Mouse (Mus musculus): ENCODE results near the gene Nav2.

Gene Nav2

DNA sequence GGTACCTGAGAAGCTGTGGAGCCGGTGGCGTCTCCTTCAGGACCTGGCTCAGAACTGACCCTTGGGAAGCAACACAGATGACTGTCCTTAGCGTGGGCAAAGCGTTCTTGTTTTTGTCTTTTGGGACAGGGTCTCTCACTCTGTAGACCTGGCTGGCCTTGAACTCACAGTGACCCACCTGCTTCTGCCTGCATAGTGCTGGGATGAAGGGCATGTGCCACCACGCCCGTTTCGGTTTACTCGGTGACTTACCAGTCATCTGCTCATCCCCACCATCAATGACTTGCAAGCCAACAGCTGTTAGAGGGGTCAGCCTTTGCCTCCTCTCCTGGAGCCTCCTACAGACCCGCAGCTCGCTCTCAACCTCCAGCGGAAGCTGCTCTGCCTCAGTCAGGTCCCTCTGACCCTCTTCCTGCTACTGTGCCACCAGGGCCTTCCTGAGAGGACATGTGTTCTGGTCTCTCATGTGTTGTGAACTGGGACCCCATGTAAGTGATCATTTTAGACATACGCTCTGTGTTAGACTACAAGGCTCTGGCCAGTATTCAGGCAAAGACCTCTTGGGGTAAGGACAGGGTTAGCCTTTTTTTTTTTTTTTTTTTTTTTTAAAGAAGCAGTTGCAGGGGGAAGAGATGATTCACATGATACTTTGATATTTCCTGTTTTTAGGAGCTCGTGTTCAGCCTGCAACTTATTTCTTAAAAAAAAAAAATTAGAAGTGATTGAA lies 342.2 kb downstream of the Nav2 start:
- 61% methylated on average over 13 of the region's 13 CpGs for WGBS

DNA sequence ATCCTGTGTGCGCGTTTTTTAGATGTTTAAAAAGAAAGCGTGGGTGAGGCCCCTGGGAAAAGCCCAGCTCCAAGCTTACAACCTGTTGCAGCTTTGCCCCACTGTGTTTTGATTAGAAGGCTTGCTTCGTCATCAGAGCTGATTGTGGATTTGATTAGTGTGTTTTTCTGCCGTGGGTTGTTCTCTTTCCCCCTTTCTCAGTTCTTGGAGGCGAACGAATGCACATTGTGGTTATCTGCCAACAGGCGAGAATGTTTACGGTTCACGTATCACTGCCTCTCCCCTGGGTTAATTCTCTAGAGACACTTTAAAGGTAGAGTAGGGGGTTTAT lies 342.8 kb downstream of the Nav2 start:
- WGBS: 47% methylated on average over 10 of the region's 10 CpGs

DNA sequence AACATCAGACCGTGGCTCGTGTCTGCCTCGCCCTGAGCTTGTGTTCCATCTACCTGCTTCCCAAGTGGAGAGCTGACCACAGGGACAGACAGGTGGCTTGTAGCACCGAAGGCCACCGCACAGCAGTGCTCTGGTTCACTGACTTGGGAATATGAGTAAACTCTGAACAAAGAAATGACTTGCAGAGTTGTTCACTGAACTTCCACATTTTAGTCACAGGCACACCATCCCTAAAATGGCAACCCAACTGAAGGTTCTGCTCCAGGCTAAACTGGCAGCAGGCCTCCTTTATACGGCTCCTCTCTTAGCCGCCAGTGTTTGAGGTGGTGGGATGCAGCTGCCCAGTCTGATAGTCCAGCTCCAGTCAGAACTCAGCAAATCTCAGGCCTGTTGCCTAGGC lies 343.9 kb downstream of the Nav2 start:
- WGBS: 62% methylated on average over 7 of the region's 7 CpGs

DNA sequence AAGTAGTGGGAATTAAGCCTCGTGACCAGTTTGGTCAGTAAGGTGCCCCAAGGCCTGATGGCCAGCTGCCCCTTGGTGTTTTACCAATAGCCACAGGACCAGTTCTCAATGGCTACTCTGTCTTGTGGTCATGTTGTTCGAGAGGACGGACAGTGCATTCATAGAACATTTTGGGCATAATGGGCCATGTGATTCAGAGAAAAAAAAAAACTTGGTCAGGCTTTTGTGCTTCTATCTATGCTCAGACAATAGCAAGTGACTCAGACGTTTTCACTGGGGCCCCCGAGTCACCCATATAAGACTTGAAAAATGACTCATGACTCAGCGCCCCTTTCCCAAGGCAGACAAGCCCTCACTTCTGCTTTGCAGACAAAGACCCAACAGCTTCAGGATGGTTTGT lies 344.4 kb downstream of the Nav2 start:
- WGBS: 28% methylated on average over 6 of the region's 6 CpGs

DNA sequence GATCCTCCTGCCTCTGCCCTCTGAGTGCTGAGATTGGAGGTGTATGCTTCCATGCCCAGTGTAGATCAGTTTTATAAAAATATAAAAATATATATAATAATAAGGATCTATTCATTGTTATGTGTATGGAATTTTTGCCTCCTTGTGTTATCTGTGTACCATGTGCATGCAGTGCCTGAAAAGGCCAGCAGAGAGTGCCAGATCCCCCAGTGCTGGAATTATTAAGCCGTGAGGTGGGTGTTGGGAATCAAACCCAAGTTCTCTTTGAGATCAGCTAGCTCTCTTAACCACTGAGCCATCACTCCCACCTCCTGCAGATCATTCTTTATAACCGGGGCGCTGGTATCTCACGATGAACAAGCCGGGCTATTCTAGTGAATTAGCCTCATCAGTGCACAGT lies 346.5 kb downstream of the Nav2 start:
- 85% methylated on average over 5 of the region's 5 CpGs for WGBS

DNA sequence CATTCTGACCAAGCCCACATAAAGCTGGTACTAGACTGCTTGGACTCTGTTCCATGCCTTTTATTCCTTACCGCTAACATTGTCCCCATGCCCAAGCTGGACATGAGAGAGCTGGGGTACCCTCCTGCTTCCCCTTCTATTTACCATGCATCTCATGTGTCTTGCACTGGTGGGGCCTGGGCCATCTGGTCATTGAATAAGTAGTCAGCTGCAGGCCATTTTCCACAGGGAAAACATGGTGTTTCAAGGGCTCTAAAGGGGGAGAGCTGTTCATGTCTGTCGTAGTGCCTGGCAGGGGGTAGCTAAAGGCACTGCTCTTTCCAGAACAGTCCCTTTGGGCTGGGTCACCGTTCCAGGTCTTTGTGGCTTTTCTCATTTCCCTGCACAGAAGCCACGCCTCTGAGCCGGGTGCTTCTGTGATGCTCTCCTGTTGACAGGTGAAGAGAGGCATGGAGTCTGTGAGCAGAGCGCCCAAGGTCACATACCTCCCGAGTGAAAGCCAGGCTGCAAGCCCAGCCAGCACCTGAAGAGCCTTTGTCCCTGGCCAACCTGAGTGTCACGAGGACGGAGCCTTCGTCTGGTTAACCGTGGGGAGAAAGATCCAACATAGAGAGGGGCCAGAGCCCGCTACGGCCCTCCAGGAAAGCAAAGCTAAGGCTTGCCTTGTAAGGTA lies 348.9 kb downstream of the Nav2 start:
- 65% methylated on average over 13 of the region's 13 CpGs for WGBS

DNA sequence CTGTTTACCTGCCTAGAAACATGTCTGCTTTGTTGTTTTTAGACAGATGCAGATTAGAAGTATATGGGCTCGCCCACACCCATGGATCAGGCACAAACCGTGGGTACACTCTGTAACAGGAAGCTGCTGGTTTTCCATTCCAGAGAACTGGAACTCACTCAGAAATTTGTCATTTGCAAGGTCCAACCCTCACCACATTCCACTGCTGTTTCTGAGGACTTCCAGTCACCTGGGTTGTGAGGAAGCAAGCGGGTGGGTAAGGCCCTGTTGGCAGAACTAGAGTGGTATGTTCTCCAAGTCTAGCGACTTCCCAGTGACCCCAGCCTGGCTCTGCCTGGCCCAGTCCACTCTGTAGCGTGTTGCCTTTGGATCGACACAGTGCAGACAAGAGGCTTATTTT lies 349.6 kb downstream of the Nav2 start:
- 46% methylated on average over 6 of the region's 6 CpGs for WGBS

DNA sequence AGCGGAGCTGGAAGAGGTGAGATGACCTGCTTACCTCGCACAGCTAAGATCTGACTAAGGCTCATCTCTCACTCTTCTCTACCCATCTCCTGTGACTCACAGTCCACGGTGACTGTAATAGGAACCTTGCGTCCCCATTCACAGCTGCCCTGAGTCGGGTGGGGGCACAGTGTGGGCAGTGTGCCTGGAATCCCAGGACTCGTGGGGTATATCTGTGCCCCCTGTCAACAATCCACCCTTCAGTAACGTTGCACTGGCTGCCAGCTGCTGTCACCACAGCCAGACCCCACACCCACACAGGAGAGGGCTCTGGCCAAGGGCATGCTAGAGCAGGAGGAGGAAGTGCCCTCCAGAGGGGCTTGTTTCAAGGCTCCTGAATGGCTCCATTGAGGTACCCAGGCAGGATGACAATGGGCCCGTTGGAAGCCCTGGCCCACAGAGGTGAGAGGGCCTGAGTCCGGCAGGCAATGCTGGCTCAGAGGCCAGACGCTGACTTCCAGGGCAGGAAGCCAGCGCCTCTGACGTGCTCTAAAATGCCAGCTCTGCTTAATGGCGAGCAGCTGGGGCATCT lies 353.5 kb downstream of the Nav2 start:
- WGBS: 28% methylated on average over 13 of the region's 13 CpGs

DNA sequence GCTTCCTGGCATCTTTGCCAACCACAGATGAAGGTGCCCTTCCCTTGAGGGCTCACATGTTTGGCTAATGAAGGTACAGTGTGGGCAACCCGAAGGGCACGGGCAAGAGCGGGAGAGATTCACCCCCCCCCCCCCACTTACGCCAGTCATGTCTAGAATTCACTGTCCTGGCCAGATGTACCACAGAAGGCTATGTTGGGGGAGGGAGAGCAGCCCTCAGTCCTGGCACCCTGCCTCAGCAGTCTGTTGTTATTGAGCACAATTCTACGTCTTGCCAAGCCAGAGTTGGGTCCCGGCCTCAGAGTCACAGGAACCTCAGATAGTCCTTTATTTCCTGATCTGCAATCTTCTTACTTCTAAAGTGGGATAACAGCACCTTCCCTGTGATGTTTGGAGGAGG lies 357.9 kb downstream of the Nav2 start:
- WGBS: 21% methylated on average over 6 of the region's 6 CpGs

DNA sequence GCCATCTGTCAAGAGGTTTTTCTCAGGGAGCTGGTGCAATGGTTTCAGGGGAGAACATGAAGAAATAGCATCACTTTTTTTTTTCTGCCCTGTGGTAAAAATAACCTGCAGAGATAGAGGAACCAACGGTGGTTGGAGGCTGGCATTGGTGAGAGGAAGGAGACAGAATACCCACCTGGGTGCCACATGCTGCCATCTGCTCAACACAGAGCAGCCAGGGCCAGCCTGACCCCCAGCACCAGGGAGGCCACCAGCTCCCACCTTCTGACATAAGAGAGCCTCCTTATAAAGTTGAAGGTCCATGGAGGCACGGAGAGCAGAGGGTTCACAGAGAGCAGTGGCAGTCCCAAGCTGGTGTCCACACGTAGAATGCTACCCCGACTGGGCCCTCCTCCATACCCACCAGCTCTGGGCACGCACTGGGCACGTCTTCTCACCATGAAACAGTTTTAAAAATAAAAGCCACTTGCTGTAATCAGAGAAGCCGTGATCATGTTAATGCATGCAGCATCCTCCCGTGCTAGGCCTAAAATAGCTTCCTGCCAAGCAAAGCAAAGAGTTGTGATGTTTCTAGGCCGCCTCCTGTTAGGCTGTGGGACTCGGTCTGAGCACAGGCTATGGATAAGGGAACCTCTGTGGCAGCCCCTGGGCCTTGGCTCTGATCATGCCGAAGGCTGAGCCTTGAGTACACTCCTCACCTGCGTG lies 359.3 kb downstream of the Nav2 start:
- 34% methylated on average over 12 of the region's 12 CpGs for WGBS

DNA sequence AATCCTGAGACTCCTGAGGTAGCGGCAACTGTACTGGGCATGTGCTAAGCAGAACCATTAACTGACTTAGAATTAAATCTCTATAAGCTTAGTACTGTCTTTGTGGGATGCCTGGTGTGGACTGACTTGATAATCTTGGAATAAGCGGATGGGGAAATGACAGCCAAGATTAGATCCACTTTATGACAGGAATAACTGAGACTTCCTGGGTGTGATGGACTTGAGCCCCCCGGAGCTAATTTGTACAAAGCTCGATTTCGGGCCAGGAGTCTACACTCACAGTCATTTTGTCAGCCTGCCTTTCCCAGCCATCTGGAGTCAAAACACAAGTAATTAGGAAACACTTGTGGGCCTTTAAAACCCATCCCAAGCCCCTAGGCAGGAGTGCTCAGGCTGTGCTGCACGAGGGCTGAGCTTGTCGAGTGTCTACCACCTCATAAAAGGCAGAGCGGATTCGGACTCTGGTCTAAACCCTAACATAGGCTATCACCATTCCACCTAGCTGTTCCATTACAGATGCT lies 359.9 kb downstream of the Nav2 start:
- 49% methylated on average over 9 of the region's 9 CpGs for WGBS

DNA sequence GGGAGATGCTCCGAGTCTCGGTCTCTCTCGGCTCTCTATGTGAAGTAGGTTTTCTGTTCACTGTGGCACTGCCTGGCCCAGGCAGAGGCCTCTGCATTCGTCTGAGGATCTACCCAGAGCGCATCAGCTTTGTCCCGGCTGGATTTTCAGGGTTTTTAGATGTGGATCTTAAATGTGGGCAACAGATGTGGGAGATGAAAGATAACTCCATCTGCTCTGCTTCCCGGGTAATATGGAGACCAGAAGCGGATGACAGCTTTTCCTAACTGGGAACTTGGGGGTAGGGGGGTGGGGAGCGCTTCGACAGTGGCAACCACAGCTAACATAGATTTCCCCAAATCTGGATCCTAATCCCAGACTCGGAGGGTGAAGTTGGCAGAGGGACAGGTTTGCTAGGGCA lies 362.3 kb downstream of the Nav2 start:
- 45% methylated on average over 11 of the region's 11 CpGs for WGBS

DNA sequence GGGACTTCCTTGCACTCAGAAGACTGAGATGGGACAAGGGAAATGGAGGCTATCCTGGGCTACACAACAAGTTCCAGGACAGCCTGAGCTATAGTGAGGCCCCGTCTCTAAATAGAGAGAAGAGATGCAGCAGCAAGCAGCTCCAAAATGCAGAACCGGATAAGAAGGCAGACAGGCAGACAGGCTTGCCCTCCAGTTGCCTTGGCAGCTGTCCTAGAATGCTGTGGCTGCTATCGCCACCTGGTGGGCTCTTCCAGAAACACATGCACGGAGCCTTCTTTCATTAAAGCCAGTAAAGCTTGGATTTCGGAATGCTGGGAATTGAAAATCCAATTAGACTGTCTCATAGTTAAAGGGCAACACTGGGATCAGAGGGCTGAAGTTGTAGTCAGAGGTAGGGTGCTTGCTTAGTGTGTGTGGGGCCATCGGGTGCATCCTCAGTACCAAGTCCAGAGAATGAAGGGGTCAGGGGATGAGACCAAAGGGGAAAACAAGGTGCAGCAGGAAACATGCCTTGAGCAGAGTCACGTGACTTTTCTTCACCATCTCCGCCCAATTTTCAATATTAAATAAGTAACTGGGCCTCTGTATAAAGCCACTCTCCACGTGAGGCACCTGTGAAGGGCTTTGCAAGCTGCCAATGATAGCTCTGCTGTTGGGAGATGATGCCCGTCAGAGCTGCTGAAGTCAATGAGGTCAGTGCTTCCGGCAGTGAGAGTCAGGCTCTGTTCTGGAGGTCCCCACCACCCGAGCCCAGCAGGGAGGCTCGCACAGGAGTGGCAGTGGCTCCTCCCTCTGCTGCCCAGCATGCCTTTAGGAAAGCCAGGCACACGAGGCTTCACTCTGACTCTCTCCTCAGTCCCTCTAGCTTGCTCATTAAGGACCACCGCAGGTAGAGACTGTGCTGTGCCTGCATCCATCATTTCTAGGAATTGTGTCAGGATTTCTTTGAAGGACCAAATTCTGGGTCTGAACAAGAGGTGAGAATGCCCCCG lies 364.2 kb downstream of the Nav2 start:
- 24% methylated on average over 16 of the region's 16 CpGs for WGBS

DNA sequence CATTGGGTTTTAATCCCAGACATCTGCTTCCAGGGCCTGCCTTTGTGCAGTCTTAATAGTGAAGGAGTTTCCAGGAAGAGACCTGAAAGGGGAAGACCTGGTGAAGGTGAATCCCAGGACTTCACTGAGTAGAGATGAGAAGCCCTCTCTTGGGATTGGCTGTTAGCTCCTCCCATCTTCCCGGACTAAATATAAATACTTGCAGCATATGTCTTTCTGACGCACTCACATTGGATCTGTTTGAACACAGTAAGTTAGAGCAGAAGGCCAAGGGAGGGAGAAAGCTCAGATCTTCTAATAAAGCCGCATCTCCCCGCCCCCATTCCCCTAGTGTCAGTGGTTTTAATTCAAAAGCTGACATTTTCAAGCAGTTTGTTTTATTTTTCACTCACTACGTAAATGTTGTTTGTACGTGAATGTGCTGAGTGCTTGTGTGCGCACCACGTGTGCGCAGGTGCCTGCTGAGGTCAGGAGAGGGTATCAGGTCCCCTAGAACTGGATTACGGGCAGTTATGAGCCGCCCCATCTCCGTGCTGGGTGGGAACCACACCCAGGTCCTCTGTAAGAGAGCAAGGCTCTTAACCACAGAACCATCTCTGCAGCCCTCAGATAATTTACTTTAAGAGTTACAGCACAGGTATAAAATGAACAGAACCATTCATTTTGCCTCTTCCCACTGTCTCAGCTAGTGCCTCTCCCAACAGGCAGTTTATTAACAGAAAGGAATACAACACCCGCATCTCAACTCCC lies 365.6 kb downstream of the Nav2 start:
- 66% methylated on average over 13 of the region's 13 CpGs for WGBS

DNA sequence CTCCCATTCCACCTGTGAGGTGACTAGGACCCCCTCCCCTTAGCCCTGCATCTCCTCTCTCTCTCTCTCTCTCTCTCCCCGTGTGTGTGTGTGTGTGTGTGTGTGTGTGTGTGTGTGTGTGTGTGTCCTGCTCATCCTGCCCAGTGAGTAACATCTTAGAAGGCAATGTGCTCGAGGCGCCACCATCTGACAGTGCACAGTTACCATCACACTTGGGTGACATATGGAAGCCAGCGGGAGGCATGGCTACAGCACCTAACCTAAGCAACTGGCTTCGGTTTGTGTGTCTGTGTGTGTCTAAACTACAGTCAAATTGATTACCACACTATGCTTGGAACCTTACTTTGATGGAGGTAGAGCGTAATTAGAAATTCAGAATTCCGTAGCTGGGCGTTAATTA lies 366.2 kb downstream of the Nav2 start:
- 32% methylated on average over 8 of the region's 8 CpGs for WGBS

DNA sequence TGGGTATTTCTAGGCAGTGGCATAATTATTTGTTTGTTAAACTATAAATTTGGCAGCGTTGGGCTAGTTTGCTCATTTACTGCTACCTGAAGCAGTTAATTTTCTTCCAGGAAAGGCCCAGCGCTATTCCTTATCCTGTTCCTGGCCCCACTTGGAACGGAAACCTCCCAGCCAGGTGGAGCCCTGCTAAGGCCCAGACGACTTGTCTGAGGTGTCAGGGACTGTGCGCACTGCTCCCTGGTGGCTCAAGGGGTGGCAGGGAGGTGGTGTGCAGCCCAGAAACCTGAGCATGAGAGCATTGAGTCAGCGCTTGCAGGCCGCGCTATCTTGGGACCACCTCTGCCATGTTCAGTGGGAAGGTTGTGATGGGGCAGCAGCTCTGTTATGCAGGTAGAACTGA lies 367.6 kb downstream of the Nav2 start:
- 67% methylated on average over 8 of the region's 8 CpGs for WGBS

DNA sequence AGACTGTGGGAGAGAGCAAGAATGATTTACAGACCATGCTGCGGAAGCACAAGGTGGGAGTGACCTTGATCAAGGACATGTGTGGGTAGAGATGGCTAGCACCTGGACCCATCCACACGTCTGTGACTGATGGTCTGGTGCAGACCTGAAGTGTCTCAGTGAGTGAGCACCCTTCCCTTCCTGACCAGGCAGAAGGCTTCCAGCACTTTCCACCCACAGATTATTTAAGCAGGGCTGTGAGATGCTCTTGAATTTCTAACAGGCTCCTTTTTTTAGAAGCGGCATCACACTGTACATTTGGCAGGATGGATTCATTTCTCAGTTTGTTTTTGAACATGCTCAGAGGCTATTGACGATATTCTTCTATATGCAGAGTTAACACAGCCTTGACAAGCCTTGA lies 369.2 kb downstream of the Nav2 start:
- 47% methylated on average over 4 of the region's 4 CpGs for WGBS

DNA sequence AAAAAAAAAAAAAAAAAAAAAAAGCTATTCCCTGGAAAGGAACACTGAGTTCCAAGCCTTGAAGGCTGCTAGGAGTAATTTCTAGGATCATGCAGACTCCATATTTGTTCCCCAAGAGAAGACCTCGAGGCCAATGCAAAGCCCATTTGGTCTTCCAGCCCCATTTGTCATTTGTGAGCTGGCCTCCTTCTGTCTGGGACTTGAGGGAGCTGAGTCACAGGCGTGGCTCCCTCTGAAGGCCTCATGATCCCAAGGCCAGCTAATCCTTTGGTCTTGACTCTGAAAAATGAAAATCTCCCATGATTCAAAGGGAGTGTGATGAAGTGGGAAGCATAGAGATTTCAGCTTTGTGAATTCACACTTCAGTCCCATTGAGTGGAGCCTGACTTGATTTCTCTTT lies 370.0 kb downstream of the Nav2 start:
- WGBS: 58% methylated on average over 2 of the region's 2 CpGs

DNA sequence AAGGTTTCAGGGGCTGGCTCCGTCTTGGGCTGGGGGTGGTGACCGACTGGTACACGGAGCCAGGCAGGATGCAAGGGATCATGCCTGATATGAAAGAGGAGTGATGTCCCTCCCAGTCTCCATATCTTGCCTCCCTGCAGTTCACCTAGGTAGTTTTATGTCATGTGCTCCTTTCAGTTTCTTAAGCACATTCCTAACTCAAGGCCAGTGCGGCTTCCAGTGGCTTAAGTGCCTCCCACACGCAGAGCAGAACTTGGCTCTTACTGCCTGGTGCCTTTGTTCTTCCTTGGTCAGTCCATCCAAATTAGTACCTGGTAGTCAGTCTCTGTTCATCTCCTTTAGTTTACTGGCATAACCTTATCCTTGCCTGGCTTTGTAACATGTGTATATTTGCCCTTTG lies 371.9 kb downstream of the Nav2 start:
- WGBS: 72% methylated on average over 5 of the region's 5 CpGs

DNA sequence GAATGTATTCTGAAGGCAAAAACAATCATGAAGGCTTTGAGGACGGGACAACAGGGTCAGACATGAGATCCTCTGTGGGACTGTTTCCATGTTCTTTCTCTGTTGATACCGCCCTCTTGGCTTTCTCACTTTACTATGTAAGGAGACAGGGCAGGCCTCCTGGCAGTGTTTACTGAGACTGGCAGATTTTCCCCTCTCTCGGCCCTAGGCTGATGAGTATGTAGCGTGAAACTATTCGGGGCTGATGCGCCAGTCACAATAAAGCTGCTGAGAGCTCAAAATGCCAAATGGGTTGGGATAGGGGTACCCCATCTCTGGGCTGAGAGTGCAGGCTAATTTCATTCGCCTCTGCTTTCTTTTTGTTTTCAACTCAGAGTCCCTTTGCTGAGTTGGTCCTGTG lies 373.9 kb downstream of the Nav2 start:
- 52% methylated on average over 7 of the region's 7 CpGs for WGBS
